Mouse (Mus musculus): ENCODE results near the gene Sys1. TPM values are rescaled to one million over a fixed set of nuclear protein-coding genes. Genes with fewer than 3 reads are reported as not detected.

Gene Sys1
- polyA plus RNA-seq, 1 experiment, result 111 TPM

DNA sequence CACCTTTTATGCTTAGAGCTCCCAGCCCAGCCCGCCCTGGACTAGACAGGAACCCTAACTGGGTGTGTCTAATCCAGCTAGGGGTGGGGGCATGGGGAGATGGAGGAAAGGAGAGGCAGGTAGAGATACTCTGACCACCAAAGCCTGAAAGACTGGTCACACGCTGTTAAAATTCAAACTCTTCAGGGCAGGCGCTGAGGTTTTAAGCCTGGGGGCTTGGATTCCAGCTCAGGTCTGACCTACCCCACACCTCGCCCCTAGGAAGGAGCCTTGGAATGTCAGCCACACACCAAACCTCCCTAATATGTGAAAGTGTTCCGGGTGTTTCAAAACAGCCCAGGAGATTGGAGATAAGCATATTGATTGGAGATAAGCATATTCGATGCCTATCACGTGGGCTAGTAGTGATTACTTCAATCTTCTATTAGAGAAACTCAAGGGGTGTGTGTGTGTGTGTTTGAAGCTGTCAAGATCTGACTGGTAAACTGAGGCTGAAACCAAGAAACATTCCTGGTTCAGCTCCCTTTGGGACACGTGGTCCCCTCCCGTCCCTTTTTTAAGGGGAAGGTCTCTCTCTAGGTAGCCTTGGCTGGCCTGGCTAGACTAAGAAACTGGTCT is 23.4 kb upstream of the Sys1 start:
- WGBS, result 87% methylated on average over 9 of the region's 9 CpGs

GRCm38 (mm10) chr2:164434681-164435080 is 22.1 kb upstream of the Sys1 start:
- Histone ChIP-seq H3K4me3 (ENCODE audit: extremely low read depth, insufficient read depth, insufficient read length) (no peak overlapping the region), H3K27ac (ENCODE audit: insufficient read depth, low read length) (0 out of 2 replicates have a peak overlapping the region, but pooled peaks have one; percentile 4), H3K27me3 (ENCODE audit: control insufficient read depth, insufficient read depth, low read length) (no peaks in the 10 kb centered on the region), H3K36me3 (ENCODE audit: control insufficient read depth, insufficient read depth, low read length) (peaks cover 2% of the 10 kb centered on the region), H3K4me1 (ENCODE audit: control insufficient read depth, insufficient read depth, insufficient read length) (peaks cover 35% of the 10 kb centered on the region; the same call in 1 of the 2 replicates)
- no peak for DNase-seq (ENCODE audit: low read depth in 1 of 2, low spot score in 2 of 2)
- TF ChIP-seq CTCF (IDR thresholded peaks at IDR 0.05; ENCODE audit: extremely low read depth, insufficient read depth, insufficient read length, insufficient replicate concordance), result no peak
- TF ChIP-seq POLR2A (IDR thresholded peaks at IDR 0.05; ENCODE audit: low read depth, low read length), result no peak
- 86% methylated on average over 3 of the region's 3 CpGs for WGBS

More for the DNA sequence above, 23.4 kb upstream of the Sys1 start:
- Histone ChIP-seq H3K36me3 (ENCODE audit: control insufficient read depth, insufficient read depth, low read length) (peaks cover 13% of the 10 kb centered on the region), H3K4me1 (ENCODE audit: control insufficient read depth, insufficient read depth, insufficient read length) (peaks cover 31% of the 10 kb centered on the region; the same call in 1 of the 2 replicates), H3K27ac (ENCODE audit: insufficient read depth, low read length) (no peak overlapping the region), H3K4me3 (ENCODE audit: extremely low read depth, insufficient read depth, insufficient read length) (no peak overlapping the region), H3K27me3 (ENCODE audit: control insufficient read depth, insufficient read depth, low read length) (no peaks in the 10 kb centered on the region)
- TF ChIP-seq CTCF (IDR thresholded peaks at IDR 0.05; ENCODE audit: extremely low read depth, insufficient read depth, insufficient read length, insufficient replicate concordance) (no peak), POLR2A (IDR thresholded peaks at IDR 0.05; ENCODE audit: low read depth, low read length) (no peak)
- no peak for DNase-seq (ENCODE audit: low read depth in 1 of 2, low spot score in 2 of 2)

DNA sequence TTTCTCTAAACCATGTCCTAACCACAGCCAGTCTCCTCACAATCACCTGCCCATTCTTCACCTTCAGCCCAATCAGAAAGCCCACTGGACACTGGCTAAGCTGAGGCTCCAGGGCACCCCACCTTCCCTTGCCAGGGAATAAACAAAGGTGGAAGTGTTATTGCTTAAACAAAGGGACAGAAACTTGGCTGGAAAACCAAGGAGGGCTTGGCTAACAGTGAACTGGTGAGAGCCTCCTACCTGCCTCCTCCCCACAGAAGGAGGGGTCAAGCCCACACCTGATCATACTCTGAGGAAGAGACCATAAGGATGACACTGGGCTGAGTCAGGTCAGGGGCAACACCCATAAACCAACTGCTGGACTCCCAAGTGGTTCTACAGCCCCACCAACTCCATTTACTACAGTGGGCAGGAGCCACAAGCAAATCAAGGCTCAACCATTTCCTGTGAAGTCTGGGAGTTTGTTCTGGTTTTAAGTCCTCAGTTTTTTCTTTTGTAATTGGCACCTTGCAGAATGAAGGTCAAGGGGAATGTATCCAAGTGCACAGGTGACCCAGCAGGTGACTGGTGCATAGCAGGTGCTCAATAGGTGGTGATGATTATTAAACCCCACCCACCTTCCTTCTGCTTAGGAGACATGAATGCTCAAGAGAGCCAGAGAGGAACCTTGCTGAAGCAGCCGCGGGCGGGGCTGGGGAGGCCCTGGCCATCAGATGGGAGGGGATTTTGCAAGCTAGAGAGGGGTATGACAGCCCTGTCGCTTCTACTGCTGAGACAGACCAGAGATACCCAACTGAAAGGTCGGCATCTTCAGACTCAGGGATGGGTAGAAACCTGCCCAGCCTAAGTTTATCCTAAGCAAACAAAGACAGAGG is 21.3 kb upstream of the Sys1 start:
- H3K27ac ChIP-seq (ENCODE audit: insufficient read depth, low read length), result peak overlapping the region; percentile 37
- peaks cover 43% of the 10 kb centered on the region; the same call in 1 of the 2 replicates for H3K4me1 ChIP-seq (ENCODE audit: control insufficient read depth, insufficient read depth, insufficient read length)
- no peak for DNase-seq (ENCODE audit: low read depth in 1 of 2, low spot score in 2 of 2)
- 15% methylated on average over 5 of the region's 5 CpGs for WGBS
- no peak for TF ChIP-seq POLR2A (IDR thresholded peaks at IDR 0.05; ENCODE audit: low read depth, low read length)
- no peak for TF ChIP-seq CTCF (IDR thresholded peaks at IDR 0.05; ENCODE audit: extremely low read depth, insufficient read depth, insufficient read length, insufficient replicate concordance)
- no peaks in the 10 kb centered on the region for H3K27me3 ChIP-seq (ENCODE audit: control insufficient read depth, insufficient read depth, low read length)
- no peak overlapping the region for H3K4me3 ChIP-seq (ENCODE audit: extremely low read depth, insufficient read depth, insufficient read length)
- peaks cover 1% of the 10 kb centered on the region for H3K36me3 ChIP-seq (ENCODE audit: control insufficient read depth, insufficient read depth, low read length)

- Histone ChIP-seq H3K27me3 (ENCODE audit: control insufficient read depth, insufficient read depth, low read length) (no peaks in the 10 kb centered on the region), H3K27ac (ENCODE audit: insufficient read depth, low read length) (peak overlapping the region; percentile 12; the same call in 1 of the 2 replicates), H3K4me3 (ENCODE audit: extremely low read depth, insufficient read depth, insufficient read length) (no peak overlapping the region), H3K36me3 (ENCODE audit: control insufficient read depth, insufficient read depth, low read length) (no peaks in the 10 kb centered on the region), H3K4me1 (ENCODE audit: control insufficient read depth, insufficient read depth, insufficient read length) (peaks cover 43% of the 10 kb centered on the region; the same call in 1 of the 2 replicates)
- TF ChIP-seq CTCF (IDR thresholded peaks at IDR 0.05; ENCODE audit: extremely low read depth, insufficient read depth, insufficient read length, insufficient replicate concordance) (no peak), POLR2A (IDR thresholded peaks at IDR 0.05; ENCODE audit: low read depth, low read length) (no peak)
- no peak for DNase-seq (ENCODE audit: low read depth in 1 of 2, low spot score in 2 of 2)
- 56% methylated on average over 8 of the region's 8 CpGs for WGBS
These were observed 20.4 kb upstream of the Sys1 start for GRCm38 (mm10) chr2:164436215-164436913.

- TF ChIP-seq CTCF (IDR thresholded peaks at IDR 0.05; ENCODE audit: extremely low read depth, insufficient read depth, insufficient read length, insufficient replicate concordance) (no peak), POLR2A (IDR thresholded peaks at IDR 0.05; ENCODE audit: low read depth, low read length) (no peak)
- Histone ChIP-seq H3K4me1 (ENCODE audit: control insufficient read depth, insufficient read depth, insufficient read length) (peaks cover 43% of the 10 kb centered on the region; the same call in 1 of the 2 replicates), H3K4me3 (ENCODE audit: extremely low read depth, insufficient read depth, insufficient read length) (no peak overlapping the region), H3K27me3 (ENCODE audit: control insufficient read depth, insufficient read depth, low read length) (no peaks in the 10 kb centered on the region), H3K27ac (ENCODE audit: insufficient read depth, low read length) (no peak overlapping the region), H3K36me3 (ENCODE audit: control insufficient read depth, insufficient read depth, low read length) (no peaks in the 10 kb centered on the region)
- no peak for DNase-seq (ENCODE audit: low read depth in 1 of 2, low spot score in 2 of 2)
- WGBS, result 76% methylated on average over 3 of the region's 3 CpGs
These were observed 19.8 kb upstream of the Sys1 start for GRCm38 (mm10) chr2:164436961-164437360.

GRCm38 (mm10) chr2:164437710-164438109 is 19.1 kb upstream of the Sys1 start:
- no peak overlapping the region for H3K4me3 ChIP-seq (ENCODE audit: extremely low read depth, insufficient read depth, insufficient read length)

More at GRCm38 (mm10) chr2:164437710-164438109, 19.1 kb upstream of the Sys1 start:
- no peak for DNase-seq (ENCODE audit: low read depth in 1 of 2, low spot score in 2 of 2)
- Histone ChIP-seq H3K4me1 (ENCODE audit: control insufficient read depth, insufficient read depth, insufficient read length) (peaks cover 43% of the 10 kb centered on the region; the same call in 1 of the 2 replicates), H3K27me3 (ENCODE audit: control insufficient read depth, insufficient read depth, low read length) (no peaks in the 10 kb centered on the region), H3K27ac (ENCODE audit: insufficient read depth, low read length) (no peak overlapping the region), H3K36me3 (ENCODE audit: control insufficient read depth, insufficient read depth, low read length) (no peaks in the 10 kb centered on the region)
- whole genome bisulfite sequencing, result 59% methylated on average over 6 of the region's 6 CpGs
- TF ChIP-seq POLR2A (IDR thresholded peaks at IDR 0.05; ENCODE audit: low read depth, low read length) (no peak), CTCF (IDR thresholded peaks at IDR 0.05; ENCODE audit: extremely low read depth, insufficient read depth, insufficient read length, insufficient replicate concordance) (no peak)

All from spleen, adult 2 months (tissue).